Mouse (Mus musculus): Measurements from ENCODE around the gene Ldb1. TPM values are rescaled to one million over a fixed set of nuclear protein-coding genes. Genes with fewer than 3 reads are reported as not detected.
A peak's percentile ranks its signal among the peaks of the same experiment; 100 is the strongest.

Ldb1 gene
- polyA plus RNA-seq, 1 experiment from 2014 or later = 131 TPM

DNA sequence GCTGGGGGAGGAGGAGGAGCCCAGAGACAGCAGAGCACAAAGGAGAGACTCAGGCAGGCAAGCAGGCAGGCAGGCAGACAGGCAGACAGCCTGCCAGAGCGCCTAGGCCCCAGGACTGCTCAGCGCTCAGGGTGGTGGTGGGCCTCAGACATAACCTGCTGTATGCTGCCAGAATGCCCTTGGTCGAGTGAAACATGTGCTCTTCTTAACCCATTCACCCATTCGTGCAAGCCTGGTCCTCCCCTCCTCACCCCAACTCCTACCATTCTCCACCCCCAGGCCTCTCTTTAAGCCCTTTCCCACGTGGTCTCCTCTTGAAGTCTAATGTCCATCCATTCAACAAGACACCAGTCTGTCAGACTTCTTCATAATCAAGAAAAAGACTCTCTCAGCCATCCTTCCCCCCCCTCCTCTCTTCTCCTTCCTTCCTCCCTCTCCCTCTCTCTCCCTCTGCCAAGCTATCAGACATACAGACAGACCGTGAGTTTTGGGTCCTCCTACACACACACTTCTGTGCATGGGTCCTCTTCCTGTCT, 2.5 kb downstream of the Ldb1 start:
- Histone ChIP-seq H3K9ac (peak overlapping the region; percentile 62), H3K9me3 (no peaks in the 10 kb centered on the region), H3K4me1 (peaks cover 62% of the 10 kb centered on the region), H3K27ac (peak overlapping the region; percentile 99), H3K4me2 (replicated peaks) (peak overlapping the region; percentile 86), H3K27me3 (no peaks in the 10 kb centered on the region), H3K36me3 (no peaks in the 10 kb centered on the region), H3K4me3 (peak overlapping the region; percentile 94)
- 3% methylated on average over 6 of the region's 6 CpGs for WGBS
- ATAC-seq (ENCODE audit: insufficient number of reproducible peaks, insufficient read depth, low FRiP score, low TSS enrichment) = peak; percentile 32; the same call in 1 of the 2 replicates

DNA sequence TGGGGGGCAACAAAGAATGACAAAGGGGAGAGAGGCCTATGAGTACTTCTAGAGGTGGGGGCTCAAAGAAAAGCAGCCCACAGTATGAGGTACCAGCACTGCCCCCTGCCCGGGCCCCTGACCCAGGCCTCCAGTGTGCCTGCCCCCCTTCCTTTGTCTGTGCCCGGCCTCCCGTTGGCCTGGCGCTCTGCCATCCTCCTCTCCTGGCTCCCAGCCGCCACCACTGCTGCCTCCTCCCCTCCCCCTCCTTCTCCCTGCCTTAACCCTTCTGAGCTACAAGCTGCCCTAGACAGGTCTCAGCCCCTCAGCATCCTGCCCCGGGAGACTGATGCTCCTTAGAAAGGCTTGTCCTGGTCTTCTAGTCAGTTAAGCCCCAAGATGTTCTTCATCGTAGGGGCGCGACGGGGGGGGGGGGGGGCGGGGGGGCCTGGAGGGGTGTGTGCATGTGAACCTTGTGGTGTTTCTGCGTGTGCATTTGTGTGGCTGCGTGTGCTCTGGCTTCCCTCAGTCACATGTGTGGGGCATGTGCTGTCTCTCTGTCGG, 3.0 kb downstream of the Ldb1 start:
- H3K36me3 ChIP-seq = no peaks in the 10 kb centered on the region
- peaks cover 67% of the 10 kb centered on the region for H3K4me1 ChIP-seq
- peak overlapping the region; percentile 94 for H3K4me3 ChIP-seq
- H3K27ac ChIP-seq = peak overlapping the region; percentile 99
- H3K27me3 ChIP-seq = no peaks in the 10 kb centered on the region
- H3K9me3 ChIP-seq = no peaks in the 10 kb centered on the region
- H3K4me2 ChIP-seq (replicated peaks) = peak overlapping the region; percentile 86
- H3K9ac ChIP-seq = peak overlapping the region; percentile 62
- peak; percentile 76 for ATAC-seq (ENCODE audit: insufficient number of reproducible peaks, insufficient read depth, low FRiP score, low TSS enrichment)
- 0% methylated on average over 13 of the region's 14 CpGs for WGBS

DNA sequence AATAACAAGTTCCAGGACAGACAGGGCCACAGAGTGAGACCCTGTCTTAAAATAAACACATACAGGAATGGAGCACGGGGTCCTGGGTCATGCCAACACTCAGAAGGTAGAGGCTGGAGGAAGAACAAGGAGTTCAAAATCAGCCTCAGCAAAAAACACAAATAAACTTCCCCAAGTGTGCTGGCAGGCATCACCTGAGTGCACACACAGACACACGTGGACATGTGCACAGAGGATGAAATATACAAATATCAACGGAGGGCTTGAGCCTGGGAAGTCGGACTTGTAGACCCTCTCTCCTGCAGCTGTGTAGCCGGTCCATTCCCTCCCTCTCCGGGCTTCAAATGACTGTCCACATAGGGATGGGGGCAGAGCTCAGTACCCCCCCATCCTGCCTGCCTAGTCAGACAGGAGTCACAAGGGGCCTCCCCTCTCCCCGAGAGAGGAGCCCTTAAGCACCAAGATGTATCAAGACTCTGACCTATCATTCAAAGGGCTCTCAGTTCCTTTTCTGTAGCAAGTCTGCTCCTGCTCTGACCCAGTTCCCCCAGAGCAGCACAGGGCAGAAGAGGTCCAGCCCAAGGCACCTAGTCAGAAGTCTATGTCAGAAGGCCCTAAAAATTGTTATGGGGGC, 3.6 kb downstream of the Ldb1 start:
- Histone ChIP-seq H3K4me2 (replicated peaks) (peak overlapping the region; percentile 86), H3K4me1 (peaks cover 67% of the 10 kb centered on the region), H3K27ac (peak overlapping the region; percentile 99), H3K4me3 (peak overlapping the region; percentile 94), H3K36me3 (peaks cover 3% of the 10 kb centered on the region), H3K27me3 (no peaks in the 10 kb centered on the region), H3K9me3 (no peaks in the 10 kb centered on the region), H3K9ac (peak overlapping the region; percentile 62)
- 0 out of 2 replicates have a peak, but pooled peaks have one; percentile 0 for ATAC-seq (ENCODE audit: insufficient number of reproducible peaks, insufficient read depth, low FRiP score, low TSS enrichment)
- WGBS = 11% methylated on average over 7 of the region's 7 CpGs

DNA sequence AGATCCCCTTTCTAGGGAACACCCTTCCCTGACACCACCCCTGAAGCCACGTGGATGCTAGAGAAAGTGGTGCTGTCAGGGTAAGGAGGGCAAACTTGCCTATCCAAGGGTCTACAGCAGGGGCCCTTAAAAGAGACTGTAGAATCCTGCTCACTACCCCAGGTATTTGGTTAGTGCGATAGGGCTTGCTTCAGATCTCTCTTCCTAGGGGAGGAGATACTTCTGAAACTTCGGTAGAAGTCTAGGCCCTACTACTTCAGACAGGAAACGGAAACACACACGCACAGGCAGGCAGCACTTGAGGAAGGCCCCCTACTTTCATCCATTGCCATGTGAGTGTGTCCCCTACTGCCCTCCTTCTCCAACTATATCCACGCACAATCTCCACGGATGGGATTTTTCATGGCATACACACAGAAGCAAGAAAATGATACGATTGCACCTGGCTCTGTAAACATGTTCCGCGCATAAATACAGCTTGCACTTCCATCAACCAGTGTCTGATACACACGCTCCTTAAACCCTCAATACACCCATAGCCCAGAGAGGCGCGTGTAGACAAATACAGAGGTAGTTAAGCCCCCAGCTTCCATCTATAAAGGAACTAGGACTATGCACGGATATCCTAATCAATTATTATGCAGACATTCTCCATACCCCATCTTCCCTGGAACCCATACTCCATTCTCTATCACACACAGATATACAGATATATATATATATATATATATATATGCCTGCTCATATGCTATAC, 4.7 kb downstream of the Ldb1 start:
- no peaks in the 10 kb centered on the region for H3K27me3 ChIP-seq
- no peak for ATAC-seq (ENCODE audit: insufficient number of reproducible peaks, insufficient read depth, low FRiP score, low TSS enrichment)
- WGBS = 39% methylated on average over 14 of the region's 14 CpGs

DNA sequence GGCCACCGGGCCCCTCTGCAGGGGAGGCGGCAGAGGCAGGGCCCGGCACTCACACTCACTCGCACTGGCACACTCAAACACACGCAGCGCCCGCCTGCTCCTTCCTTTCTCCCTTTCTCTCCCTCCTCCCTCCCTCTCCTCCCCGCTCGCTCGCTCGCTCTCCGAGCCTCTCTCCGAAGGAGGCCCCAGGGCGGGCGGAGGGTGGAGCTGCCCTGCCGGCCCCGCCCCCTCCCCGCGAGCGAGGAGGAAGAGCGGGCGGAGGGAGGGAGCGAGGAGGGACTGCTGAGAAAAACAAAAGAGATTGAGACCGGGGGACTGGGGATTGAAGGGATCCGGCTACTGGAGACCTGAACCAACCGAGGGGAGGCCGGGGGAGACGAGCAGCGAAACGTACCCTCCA, 5.5 kb downstream of the Ldb1 start:
- no peaks in the 10 kb centered on the region for H3K27me3 ChIP-seq
- peak overlapping the region; percentile 100 for H3K4me2 ChIP-seq (replicated peaks)
- ATAC-seq (ENCODE audit: insufficient number of reproducible peaks, insufficient read depth, low FRiP score, low TSS enrichment) = peak; percentile 76
- H3K36me3 ChIP-seq = peaks cover 22% of the 10 kb centered on the region
- H3K9ac ChIP-seq = peak overlapping the region; percentile 94
- 2% methylated on average over 26 of the region's 30 CpGs for WGBS
- peaks cover 59% of the 10 kb centered on the region for H3K4me1 ChIP-seq
- no peaks in the 10 kb centered on the region for H3K9me3 ChIP-seq
- H3K27ac ChIP-seq = peak overlapping the region; percentile 97
- H3K4me3 ChIP-seq = peak overlapping the region; percentile 97

More for the DNA sequence above, 4.7 kb downstream of the Ldb1 start:
- H3K4me3 ChIP-seq = peak overlapping the region; percentile 97
- peaks cover 14% of the 10 kb centered on the region for H3K36me3 ChIP-seq
- peak overlapping the region; percentile 97 for H3K27ac ChIP-seq
- H3K4me2 ChIP-seq (replicated peaks) = peak overlapping the region; percentile 100
- H3K9ac ChIP-seq = peak overlapping the region; percentile 94
- no peaks in the 10 kb centered on the region for H3K9me3 ChIP-seq
- peaks cover 59% of the 10 kb centered on the region for H3K4me1 ChIP-seq

DNA sequence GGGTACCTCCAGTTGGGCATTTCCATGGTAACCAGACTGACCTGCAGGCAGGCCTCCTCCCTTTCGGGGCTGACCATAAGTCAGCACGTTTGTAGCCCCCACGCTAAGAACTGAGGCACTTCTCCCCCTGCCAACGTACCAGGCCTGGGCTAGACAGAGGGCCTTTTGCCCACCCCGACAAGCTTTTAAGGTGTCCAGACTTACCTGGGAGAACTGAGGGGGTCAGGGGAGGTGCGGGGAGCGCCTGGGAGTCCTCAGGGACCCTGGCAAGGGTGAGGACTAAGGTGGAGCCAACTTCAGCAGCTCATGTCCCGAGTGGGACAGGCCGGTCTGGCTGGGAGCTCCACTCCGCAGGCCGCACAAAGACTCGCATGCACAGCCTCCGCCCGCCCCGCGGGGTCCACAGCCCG, 6.2 kb downstream of the Ldb1 start:
- H3K4me1 ChIP-seq = peaks cover 56% of the 10 kb centered on the region
- peak overlapping the region; percentile 100 for H3K4me2 ChIP-seq (replicated peaks)
- 1% methylated on average over 17 of the region's 17 CpGs for WGBS
- H3K9me3 ChIP-seq = no peaks in the 10 kb centered on the region
- H3K4me3 ChIP-seq = peak overlapping the region; percentile 97
- H3K27ac ChIP-seq = peak overlapping the region; percentile 97
- peaks cover 28% of the 10 kb centered on the region for H3K36me3 ChIP-seq
- no peak for ATAC-seq (ENCODE audit: insufficient number of reproducible peaks, insufficient read depth, low FRiP score, low TSS enrichment)
- no peaks in the 10 kb centered on the region for H3K27me3 ChIP-seq
- H3K9ac ChIP-seq = peak overlapping the region; percentile 94

DNA sequence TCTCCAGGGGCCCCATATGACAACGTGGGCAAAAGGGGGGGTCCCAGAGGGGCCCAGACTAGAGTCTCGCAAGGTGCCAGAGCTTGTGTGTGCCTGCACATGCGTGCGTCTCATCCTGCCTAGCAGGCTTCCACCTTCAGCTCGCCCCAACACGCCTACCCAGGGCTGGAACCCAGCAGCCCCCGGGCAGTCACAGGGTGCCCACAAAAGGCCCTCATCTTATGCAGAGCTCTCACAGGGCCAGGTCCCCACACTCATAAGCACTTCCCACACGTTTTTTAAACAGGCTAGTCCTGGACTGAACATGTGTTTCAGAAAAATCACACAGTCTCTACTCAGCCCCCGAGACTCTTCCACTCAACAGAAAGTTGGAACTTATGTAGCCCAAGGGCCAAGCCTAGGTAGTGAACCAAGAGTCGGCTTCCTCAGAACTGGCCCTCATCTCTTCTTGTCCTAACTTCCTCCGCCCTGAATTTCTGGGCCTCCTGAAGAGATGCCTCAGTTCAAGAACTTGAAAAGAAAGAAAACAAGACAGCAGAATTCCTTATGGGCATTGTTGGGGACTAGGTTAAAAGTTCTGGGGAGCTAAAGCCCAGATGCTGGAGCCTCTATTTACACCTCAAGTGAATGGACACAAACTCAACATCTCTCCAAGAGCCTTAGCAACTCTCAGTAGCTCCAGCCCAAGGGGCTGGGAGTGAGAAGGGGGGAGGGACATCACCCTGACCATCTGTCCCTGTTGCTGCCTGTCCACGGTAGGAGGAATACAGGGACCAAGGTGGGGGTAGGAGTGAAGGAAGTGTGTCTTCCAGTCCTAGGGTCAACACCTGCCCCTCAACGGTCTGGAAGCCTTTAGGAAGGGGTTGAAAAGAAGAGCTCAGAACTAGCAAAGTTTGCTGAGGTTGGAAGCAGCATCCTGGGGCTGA, 6.8 kb downstream of the Ldb1 start:
- peak overlapping the region; percentile 94 for H3K9ac ChIP-seq
- H3K4me1 ChIP-seq = peaks cover 49% of the 10 kb centered on the region
- H3K4me3 ChIP-seq = peak overlapping the region; percentile 97
- WGBS = 14% methylated on average over 13 of the region's 13 CpGs
- peak overlapping the region; percentile 100 for H3K4me2 ChIP-seq (replicated peaks)
- H3K27ac ChIP-seq = peak overlapping the region; percentile 97
- ATAC-seq (ENCODE audit: insufficient number of reproducible peaks, insufficient read depth, low FRiP score, low TSS enrichment) = no peak
- no peaks in the 10 kb centered on the region for H3K27me3 ChIP-seq
- no peaks in the 10 kb centered on the region for H3K9me3 ChIP-seq
- H3K36me3 ChIP-seq = peaks cover 35% of the 10 kb centered on the region

DNA sequence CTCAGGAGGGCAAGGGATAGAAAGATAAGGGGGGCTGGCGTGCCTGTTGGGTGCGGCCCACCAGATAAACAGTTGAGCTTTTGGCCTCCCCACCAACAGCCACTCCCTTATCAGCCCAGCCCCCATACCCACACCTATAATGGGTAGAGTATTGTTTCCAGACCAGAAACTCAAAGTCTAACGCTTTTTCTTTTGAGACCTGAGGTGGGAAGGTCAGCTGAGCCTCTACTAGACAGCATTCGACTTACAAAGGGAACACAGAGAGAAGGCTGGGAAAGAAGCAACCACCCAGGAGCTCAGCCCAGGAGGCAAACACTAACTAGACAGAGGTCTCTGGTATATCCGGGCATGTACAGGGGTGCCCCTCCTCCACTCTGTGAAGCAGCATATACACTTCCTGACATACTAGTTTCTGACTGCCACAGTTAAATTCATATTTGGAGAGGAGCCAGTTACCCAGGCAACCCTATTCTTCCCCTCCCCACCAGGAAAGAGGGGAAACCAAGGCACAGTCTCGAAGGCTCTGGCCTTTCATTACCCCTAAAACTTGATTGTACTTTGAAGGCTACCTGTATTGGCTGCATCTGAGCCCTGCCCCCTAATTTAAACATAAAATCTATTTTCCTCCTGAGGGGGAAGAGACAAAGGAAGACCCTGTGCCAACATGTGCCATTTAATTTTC, 7.6 kb downstream of the Ldb1 start:
- no peak for ATAC-seq (ENCODE audit: insufficient number of reproducible peaks, insufficient read depth, low FRiP score, low TSS enrichment)
- no peaks in the 10 kb centered on the region for H3K9me3 ChIP-seq
- WGBS = 29% methylated on average over 6 of the region's 6 CpGs
- H3K4me1 ChIP-seq = peaks cover 41% of the 10 kb centered on the region
- H3K4me2 ChIP-seq (replicated peaks) = peak overlapping the region; percentile 100
- H3K4me3 ChIP-seq = peak overlapping the region; percentile 97
- peaks cover 43% of the 10 kb centered on the region for H3K36me3 ChIP-seq
- peak overlapping the region; percentile 97 for H3K27ac ChIP-seq
- peak overlapping the region; percentile 94 for H3K9ac ChIP-seq
- H3K27me3 ChIP-seq = no peaks in the 10 kb centered on the region

DNA sequence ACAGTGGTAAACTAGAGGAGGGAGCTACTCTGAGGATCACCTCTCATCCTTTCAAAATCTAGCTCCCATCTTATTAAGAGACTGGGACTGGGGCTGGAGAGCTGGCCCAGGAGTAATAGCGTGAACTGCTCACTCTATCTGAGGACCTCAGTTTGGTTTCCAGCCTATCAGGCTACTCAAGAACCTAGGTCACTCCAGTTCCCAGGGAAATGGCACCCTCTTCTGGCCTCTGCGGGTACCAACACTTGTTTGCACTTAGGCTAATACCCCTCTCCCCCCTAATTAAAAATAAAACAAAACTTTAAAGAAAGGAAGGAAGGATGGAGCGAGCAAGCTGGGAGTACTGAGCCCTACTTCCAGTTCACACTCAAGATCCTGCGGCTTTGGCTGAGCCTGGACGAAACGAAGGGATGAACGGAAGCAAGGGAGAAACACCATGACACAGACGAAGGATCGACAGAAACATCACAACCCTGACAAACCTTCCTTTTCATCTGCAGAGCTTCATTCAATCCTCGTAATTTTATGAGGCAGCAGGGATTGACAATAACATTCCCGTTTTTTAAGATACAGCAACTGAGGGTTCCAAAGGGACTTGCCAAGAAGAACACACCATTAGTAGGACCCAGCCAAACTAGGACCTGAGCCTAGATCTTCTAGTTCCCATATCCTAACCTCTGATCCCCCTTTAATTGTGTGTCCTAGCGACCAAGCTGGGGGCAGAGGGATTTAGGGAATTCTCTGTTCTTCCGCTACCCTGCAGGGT, 8.4 kb downstream of the Ldb1 start:
- peak overlapping the region; percentile 97 for H3K4me3 ChIP-seq
- H3K27me3 ChIP-seq = no peaks in the 10 kb centered on the region
- peak overlapping the region; percentile 100 for H3K4me2 ChIP-seq (replicated peaks)
- no peaks in the 10 kb centered on the region for H3K9me3 ChIP-seq
- peak overlapping the region; percentile 94 for H3K9ac ChIP-seq
- ATAC-seq (ENCODE audit: insufficient number of reproducible peaks, insufficient read depth, low FRiP score, low TSS enrichment) = no peak
- 76% methylated on average over 13 of the region's 13 CpGs for WGBS
- peaks cover 50% of the 10 kb centered on the region for H3K36me3 ChIP-seq
- peak overlapping the region; percentile 97; the same call in 1 of the 2 replicates for H3K27ac ChIP-seq
- H3K4me1 ChIP-seq = peaks cover 34% of the 10 kb centered on the region

DNA sequence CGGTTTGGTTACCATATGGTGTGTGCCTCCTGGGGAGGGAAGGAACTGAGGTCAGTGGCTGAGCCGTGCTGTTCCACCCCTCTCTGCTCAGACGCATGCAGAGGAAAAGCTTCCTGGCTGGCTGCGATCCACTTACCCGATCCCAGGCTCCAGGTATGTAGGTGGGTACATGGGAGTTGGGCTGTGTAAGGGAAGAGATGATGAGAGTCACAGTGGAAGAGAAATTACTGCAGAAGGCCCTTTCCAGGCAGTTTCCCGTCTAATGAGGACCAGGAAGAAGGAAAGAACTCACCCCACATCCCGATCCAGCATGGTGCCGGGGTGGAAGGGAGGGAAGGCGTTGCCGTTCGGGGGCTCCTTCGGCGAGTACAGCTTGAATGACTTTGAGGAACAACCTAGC, 9.0 kb downstream of the Ldb1 start:
- Histone ChIP-seq H3K36me3 (peaks cover 55% of the 10 kb centered on the region), H3K9ac (no peak overlapping the region), H3K27me3 (no peaks in the 10 kb centered on the region), H3K4me1 (peaks cover 27% of the 10 kb centered on the region), H3K4me2 (replicated peaks) (peak overlapping the region; percentile 100; the same call in 1 of the 2 replicates), H3K9me3 (no peaks in the 10 kb centered on the region), H3K27ac (no peak overlapping the region), H3K4me3 (no peak overlapping the region)
- WGBS = 87% methylated on average over 13 of the region's 13 CpGs
- ATAC-seq (ENCODE audit: insufficient number of reproducible peaks, insufficient read depth, low FRiP score, low TSS enrichment) = no peak
